Mouse (Mus musculus) megakaryocyte, embryonic 14.5 days (primary cell): ENCODE data around the gene Ssxb9.

Experiments
- FLI1 ChIP-seq: IDR thresholded peaks from 2 replicates; pipeline ENCODE4 v1.6.1; 2012; ENCODE audit warnings: low read length, inconsistent platforms, mixed read lengths
- GATA1 ChIP-seq: IDR thresholded peaks from 3 replicates; pipeline ENCODE4 v1.6.1; 2012; ENCODE audit warnings: mixed read lengths, low read length, inconsistent platforms, borderline replicate concordance

DNA sequence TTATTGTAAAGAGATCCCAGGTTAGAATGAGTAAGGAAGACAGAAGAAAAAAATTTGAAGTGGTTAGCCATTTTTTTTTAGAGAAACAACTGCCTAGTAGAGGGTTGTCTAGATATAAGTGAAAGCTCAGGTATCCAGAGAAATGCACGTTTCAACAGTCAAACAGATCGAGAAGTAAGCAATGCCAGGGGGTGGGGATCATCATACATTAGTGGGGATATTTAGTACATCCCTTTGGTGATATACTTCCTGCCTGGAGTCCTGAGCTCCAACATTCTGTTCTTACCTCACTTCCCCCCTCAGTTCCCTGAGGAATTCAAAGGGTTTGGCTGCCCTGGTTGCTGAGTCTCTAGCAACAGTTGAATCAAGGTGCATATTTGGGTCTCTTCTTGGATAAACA is 39.7 kb upstream of the Ssxb9 start, which contains the start of gene Ssxb10:
- no peak for TF ChIP-seq GATA1
- no peak for TF ChIP-seq FLI1
